Mouse (Mus musculus) intestine, postnatal 0 days (tissue): Measurements from ENCODE around the gene Uqcc3. TPM values are rescaled to one million over a fixed set of nuclear protein-coding genes. Genes with fewer than 3 reads are reported as not detected.

Experiments used
- ATAC-seq: fragments of 200-750 bp; cut with Nextera tagmentation; 2 replicates; pipeline ENCODE4 v1.8.0; 2017; ENCODE audit warnings: mild to moderate bottlenecking, moderate TSS enrichment, moderate library complexity
- H3K27ac ChIP-seq: fragments of 300-500 bp; sonication (generic); 2 replicates; pipeline ENCODE4 v1.5.1; 2014; ENCODE audit warnings: mild to moderate bottlenecking, low read depth, low read length, moderate library complexity
- H3K27me3 ChIP-seq: fragments of 300-500 bp; sonication (generic); replicated peaks from 2 replicates; pipeline ENCODE4 v1.6.1; 2014; ENCODE audit warnings: low read length, mixed read lengths; ENCODE audit not compliant: control insufficient read depth, insufficient read depth
- H3K36me3 ChIP-seq: fragments of 300-500 bp; sonication (generic); 2 replicates; pipeline ENCODE4 v1.6.1; 2014; ENCODE audit warnings: mild to moderate bottlenecking, moderate library complexity; ENCODE audit not compliant: control insufficient read depth, insufficient read depth
- H3K4me1 ChIP-seq: fragments of 300-500 bp; sonication (generic); replicated peaks from 2 replicates; pipeline ENCODE4 v1.6.1; 2014; ENCODE audit warnings: antibody characterized with exemption, low read length, mixed read lengths; ENCODE audit not compliant: control insufficient read depth, insufficient read depth
- H3K4me2 ChIP-seq: fragments of 300-500 bp; sonication (generic); replicated peaks from 2 replicates; pipeline ENCODE4 v1.6.1; 2014; ENCODE audit warnings: low read depth, mild to moderate bottlenecking, moderate library complexity
- H3K4me3 ChIP-seq: fragments of 300-500 bp; sonication (generic); 2 replicates; pipeline ENCODE4 v1.5.1; 2014; ENCODE audit warnings: low read depth, low read length
- H3K9ac ChIP-seq: fragments of 300-500 bp; sonication (generic); 2 replicates; pipeline ENCODE4 v1.6.1; 2014; ENCODE audit warnings: mild to moderate bottlenecking, low read depth, low read length
- H3K9me3 ChIP-seq: fragments of 300-500 bp; sonication (generic); 2 replicates; pipeline ENCODE4 v1.6.1; 2016; ENCODE audit warnings: mixed run types; ENCODE audit not compliant: control insufficient read depth
- CTCF ChIP-seq: sonication (generic); IDR thresholded peaks from 2 replicates; pipeline ENCODE4 v1.5.1; 2016; ENCODE audit warnings: low read depth, mild to moderate bottlenecking, control low read depth, antibody characterized with exemption, moderate library complexity
- WGBS: fragments of 180-500 bp; shearing (Covaris S2); extraction: QIAGEN DNeasy Blood & Tissue Kit; methylation state at CpG from one replicate; pipeline ENCODE4 v1.1.7; 2014; 5-methylcytosine and 5-hydroxymethylcytosine counted together
- polyA plus RNA-seq: library from polyadenylated mRNA; unstranded; fragments of >200 nt; fragmentation: Nextera tagmentation; extraction: Ambion mirVana; gene quantifications from 2 replicates; pipeline ENCODE4 v1.2.1, GENCODE M21; 2015

Uqcc3 gene
- polyA plus RNA-seq, 1 experiment from 2014 or later = 65.4 TPM

GRCm38 (mm10) chr19:8914212-8914611 lies 33.5 kb upstream of the Uqcc3 start:
- Histone ChIP-seq H3K4me2 (no peak overlapping the region), H3K9ac (no peak overlapping the region), H3K36me3 (peaks cover 76% of the 10 kb centered on the region), H3K9me3 (no peaks in the 10 kb centered on the region), H3K27me3 (no peaks in the 10 kb centered on the region), H3K4me1 (no peaks in the 10 kb centered on the region), H3K27ac (no peak overlapping the region), H3K4me3 (no peak overlapping the region)
- TF ChIP-seq CTCF = no peak
- 96% methylated on average over 3 of the region's 3 CpGs for WGBS
- ATAC-seq = no peak

GRCm38 (mm10) chr19:8911810-8912209 lies 31.1 kb upstream of the Uqcc3 start:
- WGBS = 93% methylated on average over 5 of the region's 5 CpGs
- Histone ChIP-seq H3K36me3 (peaks cover 100% of the 10 kb centered on the region), H3K4me1 (no peaks in the 10 kb centered on the region), H3K4me3 (no peak overlapping the region), H3K27me3 (no peaks in the 10 kb centered on the region), H3K9ac (no peak overlapping the region), H3K4me2 (no peak overlapping the region), H3K9me3 (no peaks in the 10 kb centered on the region), H3K27ac (no peak overlapping the region)
- no peak for TF ChIP-seq CTCF
- ATAC-seq = no peak

GRCm38 (mm10) chr19:8908531-8908930 lies 27.8 kb upstream of the Uqcc3 start:
- no peak for ATAC-seq
- peaks cover 94% of the 10 kb centered on the region for H3K36me3 ChIP-seq
- 92% methylated on average over 6 of the region's 6 CpGs for WGBS

GRCm38 (mm10) chr19:8903412-8903811 lies 22.7 kb upstream of the Uqcc3 start:
- Histone ChIP-seq H3K9me3 (no peaks in the 10 kb centered on the region), H3K27ac (no peak overlapping the region), H3K4me3 (no peak overlapping the region), H3K4me1 (no peaks in the 10 kb centered on the region), H3K4me2 (no peak overlapping the region), H3K9ac (no peak overlapping the region), H3K36me3 (peaks cover 55% of the 10 kb centered on the region), H3K27me3 (no peaks in the 10 kb centered on the region)
- no peak for TF ChIP-seq CTCF
- no peak for ATAC-seq
- WGBS = 95% methylated on average over 5 of the region's 5 CpGs

More at GRCm38 (mm10) chr19:8908531-8908930, 27.8 kb upstream of the Uqcc3 start:
- no peak overlapping the region for H3K4me2 ChIP-seq
- H3K4me1 ChIP-seq = no peaks in the 10 kb centered on the region
- no peak overlapping the region for H3K9ac ChIP-seq
- H3K4me3 ChIP-seq = no peak overlapping the region
- H3K9me3 ChIP-seq = no peaks in the 10 kb centered on the region
- no peak for TF ChIP-seq CTCF
- H3K27ac ChIP-seq = no peak overlapping the region
- no peaks in the 10 kb centered on the region for H3K27me3 ChIP-seq

- H3K4me3 ChIP-seq = peak overlapping the region; percentile 99
- TF ChIP-seq CTCF = no peak
- peak overlapping the region; percentile 80 for H3K4me2 ChIP-seq
- ATAC-seq = no peak
- peak overlapping the region; percentile 95 for H3K9ac ChIP-seq
- 20% methylated on average over 3 of the region's 3 CpGs for WGBS
- H3K9me3 ChIP-seq = no peaks in the 10 kb centered on the region
- peaks cover 28% of the 10 kb centered on the region for H3K36me3 ChIP-seq
- no peaks in the 10 kb centered on the region for H3K27me3 ChIP-seq
- no peak overlapping the region for H3K27ac ChIP-seq
- H3K4me1 ChIP-seq = no peaks in the 10 kb centered on the region
Measured at GRCm38 (mm10) chr19:8899079-8899478, 18.4 kb upstream of the Uqcc3 start.

- peak overlapping the region; percentile 99 for H3K4me3 ChIP-seq
- H3K27me3 ChIP-seq = no peaks in the 10 kb centered on the region
- H3K27ac ChIP-seq = peak overlapping the region; percentile 89; the same call in 1 of the 2 replicates
- H3K4me1 ChIP-seq = no peaks in the 10 kb centered on the region
- 2% methylated on average over 13 of the region's 13 CpGs for WGBS
- no peaks in the 10 kb centered on the region for H3K9me3 ChIP-seq
- H3K4me2 ChIP-seq = peak overlapping the region; percentile 80
- peaks cover 25% of the 10 kb centered on the region for H3K36me3 ChIP-seq
- H3K9ac ChIP-seq = peak overlapping the region; percentile 95
- no peak for ATAC-seq
- TF ChIP-seq CTCF = no peak
Measured at GRCm38 (mm10) chr19:8898576-8898975, 17.9 kb upstream of the Uqcc3 start.
